Mouse (Mus musculus): Measurements from ENCODE around the gene Gm1043. TPM values are rescaled to one million over a fixed set of nuclear protein-coding genes. Genes with fewer than 3 reads are reported as not detected.

Gene Gm1043
- polyA plus RNA-seq, 1 experiment from 2014 or later, result not detected

- Histone ChIP-seq H3K9ac (no peak overlapping the region), H3K27ac (no peak overlapping the region), H3K4me3 (no peak overlapping the region), H3K36me3 (no peaks in the 10 kb centered on the region), H3K4me1 (no peaks in the 10 kb centered on the region), H3K27me3 (no peaks in the 10 kb centered on the region), H3K9me3 (no peaks in the 10 kb centered on the region), H3K4me2 (no peak overlapping the region)
- no peak for ATAC-seq (ENCODE audit: borderline replicate concordance, extremely low read depth, low FRiP score, low TSS enrichment)
- WGBS, result 84% methylated on average over 6 of the region's 6 CpGs
Observed at GRCm38 (mm10) chr5:37214614-37215013, 129.4 kb downstream of the Gm1043 start.

- WGBS, result 84% methylated on average over 7 of the region's 7 CpGs
- no peaks in the 10 kb centered on the region for H3K27me3 ChIP-seq
- H3K4me3 ChIP-seq, result no peak overlapping the region
- ATAC-seq (ENCODE audit: borderline replicate concordance, extremely low read depth, low FRiP score, low TSS enrichment), result no peak
- H3K9me3 ChIP-seq, result no peaks in the 10 kb centered on the region
- H3K4me1 ChIP-seq, result no peaks in the 10 kb centered on the region
- no peaks in the 10 kb centered on the region for H3K36me3 ChIP-seq
- H3K27ac ChIP-seq, result no peak overlapping the region
- no peak overlapping the region for H3K9ac ChIP-seq
- no peak overlapping the region for H3K4me2 ChIP-seq
Observed at GRCm38 (mm10) chr5:37215276-37215675, 130.1 kb downstream of the Gm1043 start.

GRCm38 (mm10) chr5:37219615-37220014, 134.4 kb downstream of the Gm1043 start:
- 37% methylated on average over 5 of the region's 5 CpGs for WGBS
- H3K9ac ChIP-seq, result no peak overlapping the region
- no peaks in the 10 kb centered on the region for H3K4me1 ChIP-seq
- H3K4me2 ChIP-seq, result no peak overlapping the region
- H3K27me3 ChIP-seq, result no peaks in the 10 kb centered on the region
- H3K27ac ChIP-seq, result no peak overlapping the region
- no peaks in the 10 kb centered on the region for H3K36me3 ChIP-seq
- H3K9me3 ChIP-seq, result no peaks in the 10 kb centered on the region
- no peak for ATAC-seq (ENCODE audit: borderline replicate concordance, extremely low read depth, low FRiP score, low TSS enrichment)
- no peak overlapping the region for H3K4me3 ChIP-seq

- Histone ChIP-seq H3K4me1 (no peaks in the 10 kb centered on the region), H3K9ac (no peak overlapping the region), H3K27ac (no peak overlapping the region), H3K4me2 (no peak overlapping the region), H3K27me3 (no peaks in the 10 kb centered on the region), H3K4me3 (no peak overlapping the region), H3K9me3 (no peaks in the 10 kb centered on the region), H3K36me3 (no peaks in the 10 kb centered on the region)
- no peak for ATAC-seq (ENCODE audit: borderline replicate concordance, extremely low read depth, low FRiP score, low TSS enrichment)
- WGBS, result 79% methylated on average over 5 of the region's 5 CpGs
Observed at GRCm38 (mm10) chr5:37220575-37220974, 135.4 kb downstream of the Gm1043 start.

- no peaks in the 10 kb centered on the region for H3K36me3 ChIP-seq
- H3K4me1 ChIP-seq, result no peaks in the 10 kb centered on the region
- no peaks in the 10 kb centered on the region for H3K9me3 ChIP-seq
- H3K27me3 ChIP-seq, result no peaks in the 10 kb centered on the region
- no peak for ATAC-seq (ENCODE audit: borderline replicate concordance, extremely low read depth, low FRiP score, low TSS enrichment)
- no peak overlapping the region for H3K4me2 ChIP-seq
- WGBS, result 57% methylated on average over 6 of the region's 6 CpGs
- no peak overlapping the region for H3K27ac ChIP-seq
- H3K4me3 ChIP-seq, result no peak overlapping the region
- H3K9ac ChIP-seq, result no peak overlapping the region
Observed at GRCm38 (mm10) chr5:37221563-37221962, 136.4 kb downstream of the Gm1043 start.

- H3K4me2 ChIP-seq, result no peak overlapping the region
- no peaks in the 10 kb centered on the region for H3K36me3 ChIP-seq
- H3K27ac ChIP-seq, result no peak overlapping the region
- no peak for ATAC-seq (ENCODE audit: borderline replicate concordance, extremely low read depth, low FRiP score, low TSS enrichment)
- H3K27me3 ChIP-seq, result no peaks in the 10 kb centered on the region
- H3K9ac ChIP-seq, result no peak overlapping the region
- H3K4me1 ChIP-seq, result no peaks in the 10 kb centered on the region
- no peaks in the 10 kb centered on the region for H3K9me3 ChIP-seq
- H3K4me3 ChIP-seq, result no peak overlapping the region
- 63% methylated on average over 8 of the region's 8 CpGs for WGBS
Observed at GRCm38 (mm10) chr5:37222316-37222715, 137.1 kb downstream of the Gm1043 start.

- Histone ChIP-seq H3K9ac (no peak overlapping the region), H3K9me3 (no peaks in the 10 kb centered on the region), H3K4me1 (no peaks in the 10 kb centered on the region), H3K27ac (no peak overlapping the region), H3K4me3 (no peak overlapping the region), H3K36me3 (no peaks in the 10 kb centered on the region), H3K4me2 (no peak overlapping the region), H3K27me3 (no peaks in the 10 kb centered on the region)
- WGBS, result 77% methylated on average over 1 of the region's 1 CpGs
- no peak; the same call in 1 of the 2 replicates for ATAC-seq (ENCODE audit: borderline replicate concordance, extremely low read depth, low FRiP score, low TSS enrichment)
Observed at GRCm38 (mm10) chr5:37225708-37226107, 140.5 kb downstream of the Gm1043 start.

GRCm38 (mm10) chr5:37227956-37228680, 142.9 kb downstream of the Gm1043 start:
- Histone ChIP-seq H3K27ac (no peak overlapping the region), H3K36me3 (no peaks in the 10 kb centered on the region), H3K4me1 (no peaks in the 10 kb centered on the region), H3K27me3 (0 out of 2 replicates have a peak, but pooled peaks cover under 1% of the 10 kb centered on the region), H3K4me3 (no peak overlapping the region), H3K9ac (no peak overlapping the region), H3K4me2 (no peak overlapping the region), H3K9me3 (no peaks in the 10 kb centered on the region)
- 43% methylated on average over 6 of the region's 6 CpGs for WGBS
- no peak for ATAC-seq (ENCODE audit: borderline replicate concordance, extremely low read depth, low FRiP score, low TSS enrichment)

GRCm38 (mm10) chr5:37228894-37229293, 143.7 kb downstream of the Gm1043 start:
- Histone ChIP-seq H3K4me2 (no peak overlapping the region), H3K4me3 (no peak overlapping the region), H3K27me3 (0 out of 2 replicates have a peak, but pooled peaks cover 4% of the 10 kb centered on the region), H3K9me3 (no peaks in the 10 kb centered on the region), H3K4me1 (no peaks in the 10 kb centered on the region), H3K9ac (no peak overlapping the region), H3K36me3 (no peaks in the 10 kb centered on the region), H3K27ac (no peak overlapping the region)
- 62% methylated on average over 7 of the region's 7 CpGs for WGBS
- ATAC-seq (ENCODE audit: borderline replicate concordance, extremely low read depth, low FRiP score, low TSS enrichment), result no peak

GRCm38 (mm10) chr5:37233010-37233557, 147.9 kb downstream of the Gm1043 start:
- 38% methylated on average over 9 of the region's 9 CpGs for WGBS
- H3K27me3 ChIP-seq, result 0 out of 2 replicates have a peak, but pooled peaks cover 12% of the 10 kb centered on the region

GRCm38 (mm10) chr5:37238654-37239053, 153.5 kb downstream of the Gm1043 start:
- peaks cover 50% of the 10 kb centered on the region for H3K27me3 ChIP-seq
- no peak overlapping the region for H3K9ac ChIP-seq
- H3K9me3 ChIP-seq, result no peaks in the 10 kb centered on the region
- H3K27ac ChIP-seq, result no peak overlapping the region
- WGBS, result 31% methylated on average over 2 of the region's 2 CpGs
- ATAC-seq (ENCODE audit: borderline replicate concordance, extremely low read depth, low FRiP score, low TSS enrichment), result no peak
- H3K4me1 ChIP-seq, result peaks cover 12% of the 10 kb centered on the region
- no peaks in the 10 kb centered on the region for H3K36me3 ChIP-seq
- H3K4me2 ChIP-seq, result no peak overlapping the region
- H3K4me3 ChIP-seq, result no peak overlapping the region

More at GRCm38 (mm10) chr5:37233010-37233557, 147.9 kb downstream of the Gm1043 start:
- Histone ChIP-seq H3K27ac (no peak overlapping the region), H3K4me3 (no peak overlapping the region), H3K9me3 (no peaks in the 10 kb centered on the region), H3K4me1 (no peaks in the 10 kb centered on the region), H3K36me3 (no peaks in the 10 kb centered on the region), H3K9ac (no peak overlapping the region), H3K4me2 (no peak overlapping the region)
- no peak for ATAC-seq (ENCODE audit: borderline replicate concordance, extremely low read depth, low FRiP score, low TSS enrichment)

- no peak overlapping the region for H3K27ac ChIP-seq
- no peaks in the 10 kb centered on the region for H3K9me3 ChIP-seq
- no peak for ATAC-seq (ENCODE audit: borderline replicate concordance, extremely low read depth, low FRiP score, low TSS enrichment)
- no peak overlapping the region for H3K4me3 ChIP-seq
- H3K9ac ChIP-seq, result no peak overlapping the region
- no peaks in the 10 kb centered on the region for H3K36me3 ChIP-seq
- H3K4me1 ChIP-seq, result peaks cover 12% of the 10 kb centered on the region
- WGBS, result 4% methylated on average over 5 of the region's 5 CpGs
- H3K27me3 ChIP-seq, result peaks cover 61% of the 10 kb centered on the region
- H3K4me2 ChIP-seq, result no peak overlapping the region
Observed at GRCm38 (mm10) chr5:37240550-37240949, 155.4 kb downstream of the Gm1043 start.
